8 mouse cellular contexts compared by ENCODE assay signal in genomic region chr1:184728561-184729115, GRCm38 (mm10). TPM values are rescaled to one million over a fixed set of nuclear protein-coding genes. Genes with fewer than 3 reads are reported as not detected.
DNase-seq lines count a peak whose midpoint lies in the region; ATAC-seq and TF ChIP-seq lines count a peak whose summit lies in the region.
"Had no signal": no experiment of that assay in that cellular context is flagged by ENCODE, and none has a peak within 500 bp of the region (broad histone marks: within the 10 kb centered on the region; RNA-seq: fewer than 3 reads in every experiment).

No protein-coding gene starts in this region.

- no peak for TF ChIP-seq EP300 in liver, embryonic 14.5 days (IDR thresholded peaks at IDR 0.05; ENCODE audit: low read depth)

- WGBS in kidney, embryonic 16.5 days, result 6% methylated on average over 6 of the region's 6 CpGs
- WGBS in heart, embryonic 12.5 days, result 10% methylated on average over 6 of the region's 6 CpGs
- WGBS in liver, embryonic 14.5 days (ENCODE audit: insufficient replicate concordance), result 15% methylated on average over 6 of the region's 6 CpGs

- H3K9me3 ChIP-seq in kidney, embryonic 16.5 days (ENCODE audit: low read length), result no peaks in the 10 kb centered on the region
- no peaks in the 10 kb centered on the region for H3K9me3 ChIP-seq in heart, embryonic 12.5 days (replicated peaks)
- H3K9me3 ChIP-seq in liver, embryonic 14.5 days (ENCODE audit: control insufficient read depth, low read length), result no peaks in the 10 kb centered on the region

- no peak for TF ChIP-seq CTCF in liver, embryonic 14.5 days (IDR thresholded peaks at IDR 0.05; ENCODE audit: low read depth)

- H3K27ac ChIP-seq in kidney, embryonic 16.5 days (ENCODE audit: low read length), result no peak overlapping the region
- no peak overlapping the region for H3K27ac ChIP-seq in heart, embryonic 12.5 days (ENCODE audit: poor library complexity, severe bottlenecking)
- H3K27ac ChIP-seq in liver, embryonic 14.5 days, result no peak overlapping the region

- no peaks in the 10 kb centered on the region for H3K36me3 ChIP-seq in kidney, embryonic 16.5 days (ENCODE audit: insufficient read depth, low read length)
- no peaks in the 10 kb centered on the region for H3K36me3 ChIP-seq in heart, embryonic 12.5 days
- H3K36me3 ChIP-seq in liver, embryonic 14.5 days (replicated peaks; ENCODE audit: control insufficient read depth, insufficient read depth, low read depth), result no peaks in the 10 kb centered on the region
- H3K36me3 ChIP-seq in splenic B cell, adult 2 months (ENCODE audit: control insufficient read depth, insufficient read depth, low read length, poor library complexity, severe bottlenecking), result no peaks in the 10 kb centered on the region; the same call in 1 of the 2 replicates

- peak overlapping the region; percentile 87 for H3K4me2 ChIP-seq in kidney, embryonic 16.5 days (replicated peaks; ENCODE audit: low read depth, low read length)
- 0 out of 2 replicates have a peak overlapping the region, but pooled peaks have one; percentile 91 for H3K4me2 ChIP-seq in heart, embryonic 12.5 days
- H3K4me2 ChIP-seq in liver, embryonic 14.5 days (ENCODE audit: low read depth), result peak overlapping the region; percentile 35

- no peak overlapping the region for H3K9ac ChIP-seq in kidney, embryonic 16.5 days (replicated peaks; ENCODE audit: low read length)
- no peak overlapping the region for H3K9ac ChIP-seq in heart, embryonic 12.5 days
- 0 out of 2 replicates have a peak overlapping the region, but pooled peaks have one; percentile 7 for H3K9ac ChIP-seq in liver, embryonic 14.5 days (replicated peaks)

- ATAC-seq in kidney, embryonic 16.5 days (ENCODE audit: low FRiP score, low TSS enrichment), result no peak
- no peak for ATAC-seq in heart, embryonic 12.5 days (ENCODE audit: insufficient number of reproducible peaks, low FRiP score)
- no peak for ATAC-seq in liver, embryonic 14.5 days (ENCODE audit: insufficient read depth)

- no peak for DNase-seq in kidney, postnatal 14 days
- DNase-seq in liver, embryonic 14.5 days (ENCODE audit: low read depth in 3 of 3, low spot score in 3 of 3), result no peak
- DNase-seq in splenic B cell, adult 2 months (ENCODE audit: low read depth, low spot score), result peak; percentile 32
- no peak for DNase-seq in left cerebral cortex, adult 11 months (ENCODE audit: low spot score)
- no peak for DNase-seq in ovary, postnatal 14 days (ENCODE audit: low spot score)
- DNase-seq: cerebellum, postnatal 14 days had no signal

- peaks cover 25% of the 10 kb centered on the region for H3K4me1 ChIP-seq in kidney, embryonic 16.5 days (ENCODE audit: insufficient read depth, low read length)
- peaks cover 25% of the 10 kb centered on the region for H3K4me1 ChIP-seq in heart, embryonic 12.5 days (replicated peaks)
- no peaks in the 10 kb centered on the region; a peak in 1 of 4 replicates for H3K4me1 ChIP-seq in liver, embryonic 14.5 days (replicated peaks; ENCODE audit: control insufficient read depth in 2 of 2, insufficient read depth in 2 of 2, low read length in 1 of 2)

- H3K27me3 ChIP-seq in kidney, embryonic 16.5 days (ENCODE audit: insufficient read depth, low read length), result peaks cover 92% of the 10 kb centered on the region
- H3K27me3 ChIP-seq in heart, embryonic 12.5 days (replicated peaks), result peaks cover 82% of the 10 kb centered on the region
- peaks cover 96% of the 10 kb centered on the region for H3K27me3 ChIP-seq in liver, embryonic 14.5 days (ENCODE audit: control insufficient read depth, insufficient read depth, low read length)
- no peaks in the 10 kb centered on the region for H3K27me3 ChIP-seq in splenic B cell, adult 2 months (ENCODE audit: control insufficient read depth, insufficient read depth, low read length, poor library complexity, severe bottlenecking)

- peak overlapping the region; percentile 60 for H3K4me3 ChIP-seq in kidney, embryonic 16.5 days (ENCODE audit: low read length)
- no peak overlapping the region for H3K4me3 ChIP-seq in heart, embryonic 12.5 days
- peak overlapping the region in 1 of 2 experiments; percentile 24; a peak in 1 of 4 replicates for H3K4me3 ChIP-seq in liver, embryonic 14.5 days (ENCODE audit: insufficient read depth in 1 of 2, low read depth in 2 of 2, low read length in 2 of 2)

RNA-seq across cellular contexts. Expression of gene Hlx, which starts 3.8 kb away (rescaled TPM):
- 12.8 and 13.2 TPM in 2 replicates for polyA plus RNA-seq in kidney, embryonic 16.5 days (2015; fragmentation: Nextera tagmentation; extraction: Ambion mirVana)
- 8.7 and 8.8 TPM in 2 replicates for polyA plus RNA-seq in heart, embryonic 12.5 days (2016; fragmentation: Nextera tagmentation; extraction: Ambion mirVana)
- polyA plus RNA-seq in liver, embryonic 14.5 days (2012; rRNA removed), result 2.7 and 3.1 TPM in 2 replicates
- 3.5 and 3.9 TPM in 2 replicates for polyA plus RNA-seq in liver, embryonic 14.5 days (2014; fragmentation: Nextera tagmentation; extraction: Ambion mirVana)

Comparison
In these comparisons a context has a peak if more than half of its experiments do, and no peak if none do; other contexts are left out.
1. H3K4me2 ChIP-seq: peak in every context shown above with its lines; median percentile 91 in heart, embryonic 12.5 days; 87 in kidney, embryonic 16.5 days; 35 in liver, embryonic 14.5 days.